Mouse (Mus musculus): Measurements from ENCODE around the gene 4931440F15Rik. TPM values are rescaled to one million over a fixed set of nuclear protein-coding genes. Genes with fewer than 3 reads are reported as not detected.
A peak's percentile ranks its signal among the peaks of the same experiment; 100 is the strongest.
"Not testable (repeated sequence)": the region's sequence is repeated elsewhere in the genome, so short reads cannot be mapped to it uniquely, and the experiment has no call there.

The 4931440F15Rik gene
- polyA plus RNA-seq (2016; fragmentation: Nextera tagmentation; extraction: Ambion mirVana): 0.11 and 0.12 TPM in 2 replicates

GRCm38 (mm10) chr11:29825271-29825718, at the start of gene 4931440F15Rik:
4931440F15Rik (minus strand) TSS chr11:29825668.
- 32% methylated on average over 21 of the region's 21 CpGs for WGBS
- Histone ChIP-seq H3K4me2 (replicated peaks) (peak within 1 kb of the TSS; percentile 55), H3K4me3 (peak within 1 kb of the TSS; percentile 30), H3K27me3 (peaks cover 27% of the 10 kb centered on the region)
- H3K36me3 ChIP-seq; H3K27ac ChIP-seq; H3K9ac ChIP-seq; H3K9me3 ChIP-seq; H3K4me1 ChIP-seq; ATAC-seq (ENCODE audit: insufficient number of reproducible peaks, insufficient read depth, low FRiP score, low TSS enrichment): not testable (repeated sequence)

- WGBS: 76% methylated on average over 1 of the region's 1 CpGs
- not testable (repeated sequence) for H3K27me3 ChIP-seq; H3K9ac ChIP-seq; H3K4me2 ChIP-seq (replicated peaks); H3K4me1 ChIP-seq; ATAC-seq (ENCODE audit: insufficient number of reproducible peaks, insufficient read depth, low FRiP score, low TSS enrichment); H3K4me3 ChIP-seq; H3K27ac ChIP-seq; H3K36me3 ChIP-seq; H3K9me3 ChIP-seq
Observed at GRCm38 (mm10) chr11:29874781-29875180, 49.3 kb upstream of the 4931440F15Rik start.

GRCm38 (mm10) chr11:29870174-29870573, 44.7 kb upstream of the 4931440F15Rik start:
- Histone ChIP-seq H3K9me3 (no peaks in the 10 kb centered on the region), H3K27me3 (no peaks in the 10 kb centered on the region), H3K9ac (no peak overlapping the region), H3K4me3 (no peak overlapping the region), H3K27ac (no peak overlapping the region), H3K4me2 (replicated peaks) (no peak overlapping the region), H3K4me1 (no peaks in the 10 kb centered on the region), H3K36me3 (no peaks in the 10 kb centered on the region)
- WGBS: 87% methylated on average over 2 of the region's 2 CpGs
- ATAC-seq (ENCODE audit: insufficient number of reproducible peaks, insufficient read depth, low FRiP score, low TSS enrichment): no peak

DNA sequence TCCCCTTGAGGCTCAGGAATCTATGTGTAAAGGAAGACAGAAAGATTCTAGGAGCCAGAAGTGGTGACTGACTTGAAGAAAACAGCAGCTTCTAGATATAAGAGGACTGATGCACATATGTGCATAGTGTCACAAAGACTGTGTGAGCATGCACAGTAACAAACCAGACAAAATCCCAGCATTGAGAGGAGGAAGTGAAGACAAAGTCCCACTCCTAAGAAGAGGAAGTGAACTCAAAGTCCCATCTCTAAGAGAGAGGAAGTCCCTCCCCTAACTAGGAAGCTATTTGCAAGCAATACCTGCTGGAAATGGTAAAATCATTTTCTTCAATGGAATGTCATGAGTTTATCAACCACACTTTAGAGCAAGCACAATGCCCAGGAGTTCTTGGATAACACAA, 38.8 kb upstream of the 4931440F15Rik start:
- no peak overlapping the region for H3K9ac ChIP-seq
- no peak overlapping the region for H3K4me3 ChIP-seq
- H3K27ac ChIP-seq: no peak overlapping the region
- no peak for ATAC-seq (ENCODE audit: insufficient number of reproducible peaks, insufficient read depth, low FRiP score, low TSS enrichment)
- H3K4me1 ChIP-seq: no peaks in the 10 kb centered on the region
- no peaks in the 10 kb centered on the region for H3K9me3 ChIP-seq
- H3K27me3 ChIP-seq: no peaks in the 10 kb centered on the region
- no peaks in the 10 kb centered on the region for H3K36me3 ChIP-seq
- no peak overlapping the region for H3K4me2 ChIP-seq (replicated peaks)

GRCm38 (mm10) chr11:29861750-29862397, 36.4 kb upstream of the 4931440F15Rik start:
- no peaks in the 10 kb centered on the region for H3K36me3 ChIP-seq
- H3K4me2 ChIP-seq (replicated peaks): no peak overlapping the region
- no peak overlapping the region for H3K27ac ChIP-seq
- H3K27me3 ChIP-seq: no peaks in the 10 kb centered on the region
- ATAC-seq (ENCODE audit: insufficient number of reproducible peaks, insufficient read depth, low FRiP score, low TSS enrichment): no peak
- no peak overlapping the region for H3K9ac ChIP-seq
- 46% methylated on average over 2 of the region's 2 CpGs for WGBS
- no peaks in the 10 kb centered on the region for H3K9me3 ChIP-seq
- H3K4me3 ChIP-seq: no peak overlapping the region
- no peaks in the 10 kb centered on the region for H3K4me1 ChIP-seq

DNA sequence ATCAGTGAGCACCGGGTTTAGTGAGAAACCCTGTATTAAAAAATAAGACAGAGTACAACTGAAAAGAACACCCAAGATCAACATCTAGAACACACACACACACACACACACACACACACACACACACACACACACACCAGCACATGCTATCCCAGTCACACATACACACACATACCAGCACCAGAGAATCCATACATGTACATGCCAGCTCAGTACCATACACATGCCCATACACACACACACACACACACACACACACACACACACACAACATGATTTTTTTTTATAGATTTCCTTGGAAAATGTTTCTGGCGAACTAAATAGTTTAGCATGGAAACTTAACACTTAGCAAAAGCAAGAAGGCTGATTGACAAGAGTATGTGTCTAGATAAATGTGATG, 35.6 kb upstream of the 4931440F15Rik start:
- ATAC-seq (ENCODE audit: insufficient number of reproducible peaks, insufficient read depth, low FRiP score, low TSS enrichment): no peak
- WGBS: 81% methylated on average over 2 of the region's 2 CpGs
- Histone ChIP-seq H3K9me3 (no peaks in the 10 kb centered on the region), H3K4me1 (no peaks in the 10 kb centered on the region), H3K36me3 (no peaks in the 10 kb centered on the region), H3K4me3 (no peak overlapping the region), H3K27me3 (no peaks in the 10 kb centered on the region), H3K9ac (no peak overlapping the region), H3K27ac (no peak overlapping the region), H3K4me2 (replicated peaks) (no peak overlapping the region)

- Histone ChIP-seq H3K36me3 (no peaks in the 10 kb centered on the region), H3K27me3 (no peaks in the 10 kb centered on the region)
- ATAC-seq (ENCODE audit: insufficient number of reproducible peaks, insufficient read depth, low FRiP score, low TSS enrichment): no peak
Observed at GRCm38 (mm10) chr11:29840606-29841227, 15.2 kb upstream of the 4931440F15Rik start.

DNA sequence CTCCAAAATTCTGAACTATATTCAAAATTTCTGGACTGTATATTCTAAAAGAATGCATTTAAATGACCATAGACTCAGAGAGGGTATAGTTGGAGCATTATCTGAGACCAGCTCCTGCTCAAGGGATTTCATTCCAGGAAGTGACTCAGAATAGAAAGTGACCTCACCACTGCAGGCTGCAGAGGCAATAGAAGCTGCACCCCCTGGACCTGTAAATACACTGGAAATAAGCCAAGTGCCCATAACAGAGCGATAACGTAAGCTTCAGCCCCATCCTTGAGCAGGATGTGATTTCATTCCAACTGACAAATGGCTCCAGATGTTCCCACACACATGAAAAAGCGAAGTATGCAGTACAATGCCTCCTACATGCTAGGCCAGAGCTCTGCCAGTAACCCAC, 14.3 kb upstream of the 4931440F15Rik start:
- 0 out of 2 replicates have a peak, but pooled peaks have one; percentile 28 for ATAC-seq (ENCODE audit: insufficient number of reproducible peaks, insufficient read depth, low FRiP score, low TSS enrichment)
- Histone ChIP-seq H3K36me3 (no peaks in the 10 kb centered on the region), H3K27ac (0 out of 2 replicates have a peak overlapping the region, but pooled peaks have one; percentile 5), H3K9me3 (no peaks in the 10 kb centered on the region), H3K4me3 (no peak overlapping the region), H3K4me2 (replicated peaks) (no peak overlapping the region), H3K27me3 (no peaks in the 10 kb centered on the region), H3K9ac (no peak overlapping the region), H3K4me1 (no peaks in the 10 kb centered on the region)
- 46% methylated on average over 3 of the region's 3 CpGs for WGBS

More at GRCm38 (mm10) chr11:29840606-29841227, 15.2 kb upstream of the 4931440F15Rik start:
- no peaks in the 10 kb centered on the region for H3K9me3 ChIP-seq
- 79% methylated on average over 3 of the region's 3 CpGs for WGBS
- 0 out of 2 replicates have a peak overlapping the region, but pooled peaks have one; percentile 5 for H3K27ac ChIP-seq
- no peak overlapping the region for H3K9ac ChIP-seq
- H3K4me3 ChIP-seq: no peak overlapping the region
- no peaks in the 10 kb centered on the region for H3K4me1 ChIP-seq
- H3K4me2 ChIP-seq (replicated peaks): no peak overlapping the region

DNA sequence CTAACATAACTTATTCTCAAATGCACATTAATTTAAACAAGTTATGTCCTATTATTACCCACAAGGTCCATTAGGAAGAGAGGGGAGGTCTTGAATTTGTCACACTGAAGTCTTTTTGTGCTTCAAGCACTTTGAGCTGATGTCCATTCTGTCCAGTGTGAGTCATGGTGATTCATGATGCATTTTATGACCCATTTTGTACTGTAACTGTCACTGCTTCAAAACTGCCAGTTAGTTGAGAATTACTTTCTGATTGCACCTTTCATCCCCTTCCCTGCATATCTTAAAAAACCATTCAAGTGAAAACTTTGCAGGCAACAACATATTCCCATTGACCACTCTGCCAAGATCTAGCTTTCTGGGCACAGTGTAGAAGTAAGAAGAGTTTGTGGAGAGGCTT, 11.6 kb upstream of the 4931440F15Rik start:
- Histone ChIP-seq H3K27me3 (no peaks in the 10 kb centered on the region), H3K4me3 (no peak overlapping the region), H3K9me3 (no peaks in the 10 kb centered on the region), H3K4me1 (no peaks in the 10 kb centered on the region), H3K9ac (no peak overlapping the region), H3K4me2 (replicated peaks) (no peak overlapping the region), H3K27ac (no peak overlapping the region), H3K36me3 (no peaks in the 10 kb centered on the region)
- ATAC-seq (ENCODE audit: insufficient number of reproducible peaks, insufficient read depth, low FRiP score, low TSS enrichment): no peak

DNA sequence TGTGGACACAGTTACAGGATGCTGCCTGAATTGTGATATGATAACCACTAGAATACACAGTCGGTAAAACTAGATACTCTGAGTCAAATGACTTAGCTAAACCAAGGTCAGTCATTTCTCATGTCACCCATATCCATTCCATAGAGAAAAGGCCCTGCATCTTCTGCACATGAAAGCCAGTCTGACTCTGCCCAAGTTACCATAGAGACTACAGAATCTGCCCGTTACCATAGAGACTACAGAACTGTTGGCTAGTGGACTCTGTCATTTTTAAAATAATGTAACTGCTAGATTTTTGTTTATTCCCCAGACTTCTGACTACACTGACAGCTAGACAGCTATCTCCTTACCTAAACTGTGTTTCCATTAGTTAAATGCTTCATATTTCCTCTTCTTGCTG, 2.3 kb upstream of the 4931440F15Rik start:
- Histone ChIP-seq H3K27ac (no peak overlapping the region), H3K9ac (no peak overlapping the region), H3K4me3 (no peak overlapping the region), H3K27me3 (peaks cover 27% of the 10 kb centered on the region), H3K9me3 (no peaks in the 10 kb centered on the region), H3K4me1 (no peaks in the 10 kb centered on the region), H3K4me2 (replicated peaks) (no peak overlapping the region), H3K36me3 (no peaks in the 10 kb centered on the region)
- ATAC-seq (ENCODE audit: insufficient number of reproducible peaks, insufficient read depth, low FRiP score, low TSS enrichment): no peak
- 81% methylated on average over 2 of the region's 2 CpGs for WGBS

DNA sequence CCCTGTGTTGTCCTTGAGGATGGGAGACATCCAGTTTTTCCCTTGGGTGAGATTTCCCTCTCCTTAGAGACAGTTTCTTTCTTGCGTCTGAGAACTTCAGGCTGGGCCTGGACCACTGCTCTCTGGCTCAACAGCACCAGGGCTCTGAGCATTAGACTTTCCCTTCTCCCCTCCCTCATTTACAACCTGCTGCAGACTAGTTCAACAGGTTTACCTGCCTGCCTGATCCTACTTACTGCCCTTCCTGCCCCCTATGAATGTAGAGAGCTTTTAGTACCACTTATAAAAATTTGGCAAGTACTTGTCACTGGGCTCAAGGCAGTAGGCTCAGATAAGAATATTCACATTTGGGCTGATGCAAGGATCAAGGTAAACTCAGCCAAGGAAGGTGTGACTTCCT, 533 bp upstream of the 4931440F15Rik start:
- Histone ChIP-seq H3K36me3 (no peaks in the 10 kb centered on the region), H3K4me1 (no peaks in the 10 kb centered on the region), H3K4me3 (no peak overlapping the region), H3K27me3 (peaks cover 27% of the 10 kb centered on the region), H3K27ac (no peak overlapping the region), H3K9ac (no peak overlapping the region), H3K9me3 (no peaks in the 10 kb centered on the region), H3K4me2 (replicated peaks) (no peak overlapping the region)
- ATAC-seq (ENCODE audit: insufficient number of reproducible peaks, insufficient read depth, low FRiP score, low TSS enrichment): no peak
- WGBS: 95% methylated on average over 1 of the region's 1 CpGs
